Mouse (Mus musculus): ENCODE data around the gene Rbp1.

DNA sequence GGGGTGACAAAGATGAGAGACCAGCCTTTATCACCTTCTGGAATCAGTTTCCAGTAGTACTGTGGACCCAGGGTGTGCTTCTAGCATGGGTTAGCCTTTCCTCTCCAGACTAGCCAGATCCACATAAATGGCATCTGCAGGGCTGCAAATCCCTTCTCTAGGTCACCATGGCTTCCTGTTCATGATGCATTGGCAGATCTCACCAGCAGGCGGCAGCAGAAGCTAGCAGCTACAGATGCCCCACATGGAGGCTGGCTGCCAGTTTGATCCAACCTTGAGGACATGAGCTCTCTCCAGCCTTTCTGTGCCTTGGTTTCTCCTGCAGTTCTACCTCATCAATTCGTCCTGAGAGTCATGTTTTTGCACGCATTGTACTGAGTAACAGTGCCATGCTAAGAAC, 13.6 kb upstream of the Rbp1 start:
- TF ChIP-seq CTCF (IDR thresholded peaks at IDR 0.05 in 2 of 3, conservative IDR thresholded peaks at IDR 0.05 in 1 of 3; ENCODE audit: control insufficient read depth in 1 of 3, insufficient read depth in 1 of 3, low read depth in 2 of 3, low read length in 3 of 3, poor library complexity in 1 of 3, severe bottlenecking in 1 of 3): peak; percentile 84 to 89 (median 88)
- TF ChIP-seq UBTF (IDR thresholded peaks at IDR 0.05; ENCODE audit: borderline replicate concordance, insufficient read depth, low read depth, low read length): no peak
- no peak for TF ChIP-seq MAFK (IDR thresholded peaks at IDR 0.05; ENCODE audit: borderline replicate concordance, low read depth, low read length)
- no peak for TF ChIP-seq GATA1 (IDR thresholded peaks at IDR 0.05; ENCODE audit: low read depth, low read length)
- no peak for TF ChIP-seq POLR2A (IDR thresholded peaks at IDR 0.05; ENCODE audit: control insufficient read depth in 1 of 2, insufficient read depth in 1 of 2, low read depth in 1 of 2, low read length in 2 of 2, poor library complexity in 1 of 2)
- no peak for TF ChIP-seq MEF2A (IDR thresholded peaks at IDR 0.05; ENCODE audit: extremely low read depth, insufficient replicate concordance, low read depth, low read length, poor library complexity, severe bottlenecking)
- no peak for TF ChIP-seq TBP (IDR thresholded peaks at IDR 0.05; ENCODE audit: low read depth, low read length)
- no peak for TF ChIP-seq ZNF384 (IDR thresholded peaks at IDR 0.05; ENCODE audit: low read depth, low read length)
- no peak for TF ChIP-seq SIN3A (IDR thresholded peaks at IDR 0.05; ENCODE audit: low read length)
- no peak for TF ChIP-seq GABPA (IDR thresholded peaks at IDR 0.05; ENCODE audit: low read depth, low read length)
- no peak for TF ChIP-seq BHLHE40 (IDR thresholded peaks at IDR 0.05; ENCODE audit: borderline replicate concordance, low read depth, low read length)
- no peak for TF ChIP-seq CHD1 (IDR thresholded peaks at IDR 0.05; ENCODE audit: low read depth, low read length)
- no peak for TF ChIP-seq HCFC1 (IDR thresholded peaks at IDR 0.05; ENCODE audit: low read depth, low read length)
- no peak for TF ChIP-seq MAX (IDR thresholded peaks at IDR 0.05; ENCODE audit: low read length)

All from MEL (cell line).